Mouse (Mus musculus) embryonic facial prominence, embryonic 11.5 days (tissue): ENCODE results near the gene Ppt2. TPM values are rescaled to one million over a fixed set of nuclear protein-coding genes. Genes with fewer than 3 reads are reported as not detected.

Experiments used
- ATAC-seq: fragments of 200-750 bp; cut with Nextera tagmentation; replicated peaks from 2 replicates; pipeline ENCODE4 v1.8.0; 2017; ENCODE audit warnings: low read depth; ENCODE audit not compliant: insufficient number of reproducible peaks, low FRiP score, low TSS enrichment
- DNase-seq: peaks from one replicate; pipeline ENCODE4 v3.0.0-alpha.2; 2015; ENCODE audit warnings: low spot score
- H3K27ac ChIP-seq: fragments of 300-500 bp; sonication (generic); replicated peaks from 2 replicates; pipeline ENCODE4 v1.5.1; 2014; ENCODE audit warnings: mild to moderate bottlenecking, low read depth, low read length, control low read depth
- H3K27me3 ChIP-seq: fragments of 300-500 bp; sonication (generic); 2 replicates; pipeline ENCODE4 v1.6.1; 2014; ENCODE audit warnings: mild to moderate bottlenecking, low read length, moderate library complexity, mixed read lengths; ENCODE audit not compliant: control insufficient read depth, insufficient read depth
- H3K36me3 ChIP-seq: fragments of 300-500 bp; sonication (generic); replicated peaks from 2 replicates; pipeline ENCODE4 v1.6.1; 2014; ENCODE audit warnings: low read depth, mild to moderate bottlenecking, low read length, moderate library complexity, mixed read lengths; ENCODE audit not compliant: control insufficient read depth, insufficient read depth
- H3K4me1 ChIP-seq: fragments of 300-500 bp; sonication (generic); 2 replicates; pipeline ENCODE4 v1.6.1; 2014; ENCODE audit warnings: low read length, mixed read lengths; ENCODE audit not compliant: control insufficient read depth, insufficient read depth
- H3K4me2 ChIP-seq: fragments of 300-500 bp; sonication (generic); 2 replicates; pipeline ENCODE4 v1.6.1; 2014; ENCODE audit warnings: low read depth, mild to moderate bottlenecking, control low read depth, low read length, moderate library complexity
- H3K4me3 ChIP-seq: fragments of 300-500 bp; sonication (generic); 2 replicates; pipeline ENCODE4 v1.5.1; 2014; ENCODE audit warnings: low read depth, low read length, control low read depth
- H3K9ac ChIP-seq: fragments of 300-500 bp; sonication (generic); replicated peaks from 2 replicates; pipeline ENCODE4 v1.6.1; 2014; ENCODE audit warnings: mild to moderate bottlenecking, control low read depth, low read length
- H3K9me3 ChIP-seq: fragments of 300-500 bp; sonication (generic); replicated peaks from 2 replicates; pipeline ENCODE4 v1.6.1; 2016; ENCODE audit warnings: mild to moderate bottlenecking, low read length, inconsistent platforms, mixed read lengths; ENCODE audit not compliant: control insufficient read depth
- WGBS: fragments of 180-500 bp; shearing (Covaris S2); extraction: QIAGEN DNeasy Blood & Tissue Kit; methylation state at CpG from one replicate; pipeline ENCODE4 v1.1.7; 2014; 5-methylcytosine and 5-hydroxymethylcytosine counted together
- polyA plus RNA-seq: library from polyadenylated mRNA; unstranded; fragments of >200 nt; fragmentation: Nextera tagmentation; extraction: Ambion mirVana; gene quantifications from 2 replicates; pipeline ENCODE4 v1.2.1, GENCODE M21; 2014

Ppt2 gene
- polyA plus RNA-seq, 1 experiment from 2014 or later: 20.0 TPM

DNA sequence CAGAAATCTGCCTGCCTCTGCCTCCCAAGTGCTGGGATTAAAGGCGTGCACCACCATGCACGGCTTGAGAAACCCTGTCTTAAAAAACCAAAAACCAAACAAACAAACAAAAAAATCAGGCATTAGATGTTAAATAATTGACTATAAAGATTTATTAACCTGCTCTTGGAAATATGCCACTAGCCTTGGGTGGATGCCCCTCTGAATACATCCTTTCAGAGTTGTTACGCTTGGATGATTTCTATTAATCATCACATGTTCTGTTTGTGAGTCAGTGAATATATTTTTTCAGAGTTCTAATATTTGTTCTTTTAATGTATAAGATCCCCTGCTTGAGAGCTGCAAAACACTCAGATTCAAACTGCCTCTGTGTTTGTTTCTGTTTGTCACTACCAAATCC lies 3.3 kb downstream of the Ppt2 start:
- H3K9ac ChIP-seq: no peak overlapping the region
- no peaks in the 10 kb centered on the region for H3K9me3 ChIP-seq
- H3K4me3 ChIP-seq: no peak overlapping the region
- DNase-seq: no peak
- H3K27ac ChIP-seq: no peak overlapping the region
- no peak overlapping the region for H3K4me2 ChIP-seq
- H3K4me1 ChIP-seq: peaks cover 9% of the 10 kb centered on the region
- no peaks in the 10 kb centered on the region for H3K36me3 ChIP-seq
- no peak for ATAC-seq
- 95% methylated on average over 3 of the region's 3 CpGs for WGBS
- H3K27me3 ChIP-seq: peaks cover 5% of the 10 kb centered on the region

DNA sequence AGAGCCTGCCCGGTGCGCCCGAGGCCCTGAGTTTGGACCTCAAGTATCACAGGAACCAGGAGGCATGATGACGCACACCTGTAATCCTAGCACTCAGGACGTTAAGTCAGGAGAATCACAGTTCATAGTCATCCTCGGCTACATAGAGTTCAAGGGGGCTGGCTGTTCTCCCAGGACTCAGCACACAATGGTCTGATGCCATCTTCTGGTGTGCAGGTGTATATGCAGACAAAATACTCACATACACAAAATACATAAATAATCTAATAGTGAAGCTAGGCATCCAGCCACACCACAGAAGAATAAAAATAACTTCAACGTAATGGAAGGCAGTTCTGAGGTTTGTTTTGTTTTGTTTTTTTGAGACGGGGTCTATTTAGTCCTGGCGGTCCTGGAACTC lies 5.1 kb downstream of the Ppt2 start:
- Histone ChIP-seq H3K27me3 (no peaks in the 10 kb centered on the region), H3K9ac (no peak overlapping the region), H3K36me3 (no peaks in the 10 kb centered on the region), H3K27ac (no peak overlapping the region), H3K9me3 (no peaks in the 10 kb centered on the region), H3K4me2 (no peak overlapping the region), H3K4me3 (no peak overlapping the region), H3K4me1 (peaks cover 4% of the 10 kb centered on the region)
- 80% methylated on average over 9 of the region's 9 CpGs for WGBS
- DNase-seq (no peak), ATAC-seq (no peak)

- Histone ChIP-seq H3K4me3 (no peak overlapping the region), H3K4me1 (no peaks in the 10 kb centered on the region), H3K9ac (no peak overlapping the region), H3K4me2 (no peak overlapping the region), H3K9me3 (no peaks in the 10 kb centered on the region), H3K27me3 (no peaks in the 10 kb centered on the region), H3K36me3 (no peaks in the 10 kb centered on the region), H3K27ac (no peak overlapping the region)
- 90% methylated on average over 8 of the region's 8 CpGs for WGBS
- DNase-seq (no peak), ATAC-seq (no peak)
Measured at GRCm38 (mm10) chr17:34621006-34621405, 7.3 kb downstream of the Ppt2 start.

DNA sequence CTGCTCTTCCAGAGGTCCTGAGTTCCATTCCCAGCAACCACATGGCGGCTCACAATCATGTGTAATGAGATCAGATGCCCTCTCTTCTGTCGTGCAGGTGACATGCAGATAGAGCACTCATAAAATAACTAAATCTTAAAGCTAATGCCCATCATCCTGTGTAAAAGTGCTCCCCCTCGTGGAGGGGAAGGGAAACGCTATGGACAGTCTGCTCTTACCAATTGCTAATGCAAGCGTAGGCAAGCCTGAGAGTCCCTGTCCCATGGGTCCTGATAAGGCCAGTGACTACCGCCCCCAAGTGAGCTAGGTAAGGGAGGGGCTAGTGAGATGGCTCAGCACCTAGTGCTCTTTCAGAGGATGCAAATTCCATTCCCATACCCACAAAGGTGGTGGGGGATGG lies 9.3 kb downstream of the Ppt2 start:
- H3K27ac ChIP-seq: no peak overlapping the region
- H3K27me3 ChIP-seq: no peaks in the 10 kb centered on the region
- no peak overlapping the region for H3K4me3 ChIP-seq
- H3K9me3 ChIP-seq: no peaks in the 10 kb centered on the region
- no peak overlapping the region for H3K9ac ChIP-seq
- no peaks in the 10 kb centered on the region for H3K36me3 ChIP-seq
- ATAC-seq: no peak
- H3K4me1 ChIP-seq: no peaks in the 10 kb centered on the region
- H3K4me2 ChIP-seq: no peak overlapping the region
- DNase-seq: peak; percentile 79
- WGBS: 19% methylated on average over 6 of the region's 6 CpGs

- ATAC-seq: no peak
- Histone ChIP-seq H3K27ac (no peak within 1 kb of the TSS), H3K9me3 (no peaks in the 10 kb centered on the region), H3K36me3 (peaks cover 9% of the 10 kb centered on the region), H3K4me2 (no peak within 1 kb of the TSS), H3K27me3 (no peaks in the 10 kb centered on the region), H3K4me3 (no peak within 1 kb of the TSS), H3K9ac (no peak within 1 kb of the TSS), H3K4me1 (no peaks in the 10 kb centered on the region)
- DNase-seq: no peak
- 44% methylated on average over 6 of the region's 6 CpGs for WGBS
Measured at GRCm38 (mm10) chr17:34615871-34616270, 12.4 kb downstream of the Ppt2 start, which contains the start of gene Egfl8. TSS of gene Egfl8 (minus strand) at chr17:34615971.

GRCm38 (mm10) chr17:34613830-34614229 lies 14.5 kb downstream of the Ppt2 start:
- ATAC-seq: no peak
- Histone ChIP-seq H3K4me1 (no peaks in the 10 kb centered on the region), H3K4me3 (no peak overlapping the region), H3K4me2 (no peak overlapping the region), H3K9me3 (no peaks in the 10 kb centered on the region), H3K36me3 (peaks cover 9% of the 10 kb centered on the region), H3K27ac (no peak overlapping the region), H3K9ac (no peak overlapping the region), H3K27me3 (no peaks in the 10 kb centered on the region)
- WGBS: 91% methylated on average over 10 of the region's 10 CpGs
- DNase-seq: no peak

DNA sequence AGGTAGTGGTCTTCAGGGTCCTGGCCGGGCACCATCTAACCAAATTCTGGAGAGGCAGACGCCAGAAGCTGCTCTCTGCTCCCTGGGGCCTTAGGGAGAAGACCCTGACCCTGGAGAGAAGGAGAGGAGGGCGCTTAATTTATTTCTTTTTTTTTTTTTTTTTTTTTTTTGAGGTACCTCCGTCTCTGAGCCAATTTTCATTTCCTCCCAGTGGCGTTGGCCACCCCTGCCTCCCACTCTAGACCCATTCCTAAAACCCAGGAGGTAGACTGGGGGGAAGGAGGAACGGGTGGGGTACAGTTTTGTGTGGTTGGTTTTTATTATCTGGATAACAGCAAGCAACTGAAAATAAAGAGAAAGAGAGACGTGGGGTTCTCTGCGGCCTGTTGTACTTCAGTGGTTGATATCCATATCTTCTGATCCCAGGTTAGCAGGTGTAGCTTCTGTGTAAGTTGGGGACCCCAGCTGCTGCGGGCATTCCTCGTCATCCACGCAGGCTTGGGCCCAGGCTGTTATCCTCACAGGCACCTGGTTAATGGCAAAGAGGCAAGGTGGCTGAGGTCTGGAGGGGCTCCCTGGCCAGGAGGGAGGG lies 15.2 kb downstream of the Ppt2 start:
- no peak overlapping the region for H3K27ac ChIP-seq
- no peak for DNase-seq
- peaks cover 9% of the 10 kb centered on the region for H3K36me3 ChIP-seq
- H3K9me3 ChIP-seq: no peaks in the 10 kb centered on the region
- ATAC-seq: no peak
- no peak overlapping the region for H3K4me3 ChIP-seq
- H3K27me3 ChIP-seq: no peaks in the 10 kb centered on the region
- WGBS: 83% methylated on average over 11 of the region's 11 CpGs
- H3K9ac ChIP-seq: no peak overlapping the region
- no peaks in the 10 kb centered on the region for H3K4me1 ChIP-seq
- no peak overlapping the region for H3K4me2 ChIP-seq

DNA sequence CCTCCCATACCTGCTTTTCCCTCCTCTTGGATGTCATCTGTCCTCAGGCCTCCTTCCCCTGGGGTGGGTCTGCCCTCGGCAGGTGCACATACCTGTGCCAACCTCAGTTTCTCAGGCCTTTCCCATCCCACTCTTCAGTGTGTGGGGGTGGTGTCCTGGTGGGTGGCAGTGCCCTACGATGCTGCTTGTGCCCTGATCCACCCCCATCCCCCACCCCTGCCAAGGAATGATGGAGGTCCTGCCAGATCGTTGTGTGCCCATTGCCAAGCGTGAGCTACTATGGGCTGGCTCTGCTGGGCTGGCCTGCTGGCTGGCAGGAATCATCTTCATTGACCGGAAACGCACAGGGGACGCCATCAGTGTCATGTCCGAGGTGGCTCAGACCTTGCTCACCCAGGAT lies 17.3 kb downstream of the Ppt2 start:
- WGBS: 90% methylated on average over 8 of the region's 8 CpGs
- H3K9ac ChIP-seq: no peak overlapping the region

More for the DNA sequence above, 17.3 kb downstream of the Ppt2 start:
- no peak for ATAC-seq
- Histone ChIP-seq H3K4me2 (no peak overlapping the region), H3K4me3 (no peak overlapping the region), H3K27ac (no peak overlapping the region), H3K27me3 (no peaks in the 10 kb centered on the region), H3K9me3 (no peaks in the 10 kb centered on the region), H3K36me3 (peaks cover 9% of the 10 kb centered on the region), H3K4me1 (peaks cover 4% of the 10 kb centered on the region)
- no peak for DNase-seq
